12 mouse cellular contexts compared by ENCODE assay signal in the genomic region with DNA sequence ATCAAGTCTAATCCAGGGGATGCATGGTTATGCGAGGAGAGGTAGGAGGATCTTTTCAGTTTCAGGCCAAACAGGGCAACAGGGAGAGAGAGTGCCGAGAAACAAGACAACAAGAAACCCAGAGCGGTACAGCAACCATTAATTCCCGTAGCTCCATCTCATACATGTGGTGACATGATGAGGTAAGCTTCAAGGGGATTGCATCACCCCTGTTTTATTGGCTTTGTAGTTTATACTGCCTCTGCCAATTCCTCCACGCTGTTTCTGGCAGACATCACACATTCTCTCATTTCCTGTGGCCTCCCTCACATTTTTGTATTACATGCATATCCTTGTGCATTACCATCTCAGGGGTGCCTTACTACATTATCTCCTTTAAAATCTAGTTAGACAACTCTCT.
DNase-seq lines count a peak whose midpoint lies in the region; ATAC-seq lines count a peak whose summit lies in the region.
"Had no signal": no experiment of that assay in that cellular context is flagged by ENCODE, and none has a peak within 500 bp of the region (broad histone marks: within the 10 kb centered on the region; RNA-seq: fewer than 3 reads in every experiment).

No protein-coding gene starts in this region.

- no peak for ATAC-seq in forebrain, embryonic 14.5 days
- no peak for ATAC-seq in forebrain, embryonic 11.5 days (replicated peaks; ENCODE audit: low FRiP score)

- no peaks in the 10 kb centered on the region for H3K36me3 ChIP-seq in forebrain, embryonic 14.5 days (ENCODE audit: control insufficient read depth, insufficient read depth, low read length)
- no peaks in the 10 kb centered on the region for H3K36me3 ChIP-seq in forebrain, embryonic 11.5 days (ENCODE audit: control insufficient read depth, insufficient read depth, low read length)
- H3K36me3 ChIP-seq: forebrain, embryonic 12.5 days; midbrain, embryonic 10.5 days had no signal

- no peak overlapping the region for H3K27ac ChIP-seq in forebrain, embryonic 14.5 days (ENCODE audit: low read depth, low read length)
- H3K27ac ChIP-seq in forebrain, embryonic 11.5 days (ENCODE audit: low read depth, low read length), result no peak overlapping the region
- H3K27ac ChIP-seq: forebrain, embryonic 12.5 days; kidney, postnatal 0 days; midbrain, embryonic 10.5 days had no signal

- no peaks in the 10 kb centered on the region for H3K27me3 ChIP-seq in forebrain, embryonic 14.5 days (replicated peaks; ENCODE audit: control insufficient read depth, insufficient read depth, low read length)
- no peaks in the 10 kb centered on the region for H3K27me3 ChIP-seq in forebrain, embryonic 11.5 days (ENCODE audit: control insufficient read depth, insufficient read depth, low read length)
- H3K27me3 ChIP-seq: forebrain, embryonic 12.5 days had no signal

- DNase-seq in forebrain, embryonic 14.5 days (ENCODE audit: low spot score), result peak; percentile 29
- no peak for DNase-seq in forebrain, embryonic 11.5 days (ENCODE audit: low spot score)
- DNase-seq in heart, postnatal 4 days, result peak; percentile 6
- DNase-seq in heart, adult 8-10 months (ENCODE audit: low spot score), result no peak
- DNase-seq in NIH3T3 (ENCODE audit: low read depth), result peak; percentile 38
- peak; percentile 18 for DNase-seq in skeletal muscle tissue, adult 2 months (ENCODE audit: low read depth, low spot score)
- DNase-seq in neural tube, embryonic 10.5 days (ENCODE audit: extremely low spot score, low spot score), result no peak
- DNase-seq: adrenal gland, postnatal 36 days; right cerebral cortex, postnatal 25 days had no signal

- no peaks in the 10 kb centered on the region for H3K9me3 ChIP-seq in forebrain, embryonic 14.5 days (replicated peaks; ENCODE audit: control insufficient read depth, low read length)
- no peaks in the 10 kb centered on the region for H3K9me3 ChIP-seq in forebrain, embryonic 11.5 days (ENCODE audit: control insufficient read depth, low read length)
- H3K9me3 ChIP-seq: forebrain, embryonic 12.5 days; midbrain, embryonic 10.5 days had no signal

- 80% methylated on average over 5 of the region's 5 CpGs for WGBS in forebrain, embryonic 14.5 days
- 88% methylated on average over 5 of the region's 5 CpGs for WGBS in forebrain, embryonic 11.5 days

- no peaks in the 10 kb centered on the region for H3K4me1 ChIP-seq in forebrain, embryonic 14.5 days (ENCODE audit: control insufficient read depth, insufficient read depth, low read length)
- no peaks in the 10 kb centered on the region for H3K4me1 ChIP-seq in forebrain, embryonic 11.5 days (replicated peaks; ENCODE audit: control insufficient read depth, insufficient read depth, low read length)
- H3K4me1 ChIP-seq: forebrain, embryonic 12.5 days; midbrain, embryonic 10.5 days had no signal

- H3K9ac ChIP-seq in forebrain, embryonic 14.5 days (ENCODE audit: low read length), result no peak overlapping the region
- no peak overlapping the region for H3K9ac ChIP-seq in forebrain, embryonic 11.5 days (ENCODE audit: low read length)
- H3K9ac ChIP-seq: forebrain, embryonic 12.5 days had no signal

- H3K4me2 ChIP-seq in forebrain, embryonic 14.5 days (ENCODE audit: low read length), result no peak overlapping the region
- H3K4me2 ChIP-seq in forebrain, embryonic 11.5 days (ENCODE audit: low read depth, low read length, severe bottlenecking), result no peak overlapping the region
- H3K4me2 ChIP-seq: forebrain, embryonic 12.5 days had no signal

- no peak overlapping the region for H3K4me3 ChIP-seq in forebrain, embryonic 14.5 days (ENCODE audit: low read depth, low read length)
- H3K4me3 ChIP-seq in forebrain, embryonic 11.5 days (ENCODE audit: low read depth, low read length), result no peak overlapping the region
- H3K4me3 ChIP-seq: forebrain, embryonic 12.5 days; midbrain, embryonic 10.5 days had no signal

Comparison
In these comparisons a context has a peak if more than half of its experiments do, and no peak if none do; other contexts are left out.
1. DNase-seq: peak in forebrain, embryonic 14.5 days (single experiment), heart, postnatal 4 days (single experiment), NIH3T3 (single experiment) and skeletal muscle tissue, adult 2 months (single experiment); none in forebrain, embryonic 11.5 days (single experiment), heart, adult 8-10 months (single experiment) and neural tube, embryonic 10.5 days (single experiment).